13 mouse cellular contexts compared by ENCODE assay signal in genomic region chr12:36150265-36150664, GRCm38 (mm10). TPM values are rescaled to one million over a fixed set of nuclear protein-coding genes. Genes with fewer than 3 reads are reported as not detected.
A peak's percentile ranks its signal among the peaks of the same experiment; 100 is the strongest.
DNase-seq lines count a peak whose midpoint lies in the region; ATAC-seq and TF ChIP-seq lines count a peak whose summit lies in the region.
"Had no signal": no experiment of that assay in that cellular context is flagged by ENCODE, and none has a peak within 500 bp of the region (broad histone marks: within the 10 kb centered on the region; RNA-seq: fewer than 3 reads in every experiment).

No protein-coding gene starts in this region.

- 0 out of 2 replicates have a peak, but pooled peaks have one; percentile 21 for ATAC-seq in forebrain, embryonic 16.5 days
- ATAC-seq in forebrain, embryonic 11.5 days (replicated peaks; ENCODE audit: low FRiP score) = no peak
- ATAC-seq in midbrain, postnatal 0 days (ENCODE audit: low FRiP score) = no peak
- no peak for ATAC-seq in midbrain, embryonic 15.5 days (replicated peaks)
- no peak for ATAC-seq in intestine, embryonic 15.5 days
- no peak for ATAC-seq in neural tube, embryonic 15.5 days (ENCODE audit: low FRiP score)
- ATAC-seq: intestine, postnatal 0 days had no signal

- no peak for TF ChIP-seq CTCF in midbrain, postnatal 0 days (IDR thresholded peaks at IDR 0.05)

- H3K27ac ChIP-seq in forebrain, embryonic 16.5 days (ENCODE audit: low read length) = no peak overlapping the region
- no peak overlapping the region for H3K27ac ChIP-seq in forebrain, embryonic 11.5 days (ENCODE audit: low read depth, low read length)
- no peak overlapping the region for H3K27ac ChIP-seq in midbrain, postnatal 0 days (ENCODE audit: low read depth, low read length)
- H3K27ac ChIP-seq in midbrain, embryonic 15.5 days = no peak overlapping the region
- no peak overlapping the region; the same call in 1 of the 2 replicates for H3K27ac ChIP-seq in heart, embryonic 10.5 days
- H3K27ac ChIP-seq in intestine, embryonic 15.5 days = no peak overlapping the region
- no peak overlapping the region for H3K27ac ChIP-seq in neural tube, embryonic 15.5 days (replicated peaks)
- H3K27ac ChIP-seq: limb, embryonic 15.5 days; lung, embryonic 15.5 days had no signal

- no peak overlapping the region for H3K4me2 ChIP-seq in forebrain, embryonic 16.5 days (ENCODE audit: low read length)
- no peak overlapping the region for H3K4me2 ChIP-seq in forebrain, embryonic 11.5 days (ENCODE audit: low read depth, low read length, severe bottlenecking)
- no peak overlapping the region for H3K4me2 ChIP-seq in midbrain, postnatal 0 days (ENCODE audit: low read depth, low read length, poor library complexity, severe bottlenecking)
- H3K4me2 ChIP-seq in midbrain, embryonic 15.5 days = no peak overlapping the region
- H3K4me2 ChIP-seq in intestine, embryonic 15.5 days (replicated peaks) = no peak overlapping the region
- H3K4me2 ChIP-seq in neural tube, embryonic 15.5 days = no peak overlapping the region
- H3K4me2 ChIP-seq: limb, embryonic 15.5 days; lung, embryonic 15.5 days had no signal

- WGBS in forebrain, embryonic 16.5 days = 62% methylated on average over 2 of the region's 2 CpGs
- 95% methylated on average over 2 of the region's 2 CpGs for WGBS in forebrain, embryonic 11.5 days
- WGBS in midbrain, postnatal 0 days = 71% methylated on average over 2 of the region's 2 CpGs
- WGBS in midbrain, embryonic 15.5 days = 83% methylated on average over 2 of the region's 2 CpGs
- 56% methylated on average over 2 of the region's 2 CpGs for WGBS in heart, embryonic 10.5 days
- 89% methylated on average over 2 of the region's 2 CpGs for WGBS in intestine, embryonic 15.5 days
- 70% methylated on average over 2 of the region's 2 CpGs for WGBS in neural tube, embryonic 15.5 days

- H3K9ac ChIP-seq in forebrain, embryonic 16.5 days (replicated peaks; ENCODE audit: low read depth, low read length) = no peak overlapping the region
- H3K9ac ChIP-seq in forebrain, embryonic 11.5 days (ENCODE audit: low read length) = no peak overlapping the region
- H3K9ac ChIP-seq in midbrain, postnatal 0 days (replicated peaks; ENCODE audit: low read length, poor library complexity, severe bottlenecking) = no peak overlapping the region
- no peak overlapping the region for H3K9ac ChIP-seq in midbrain, embryonic 15.5 days
- no peak overlapping the region for H3K9ac ChIP-seq in intestine, embryonic 15.5 days
- H3K9ac ChIP-seq in neural tube, embryonic 15.5 days (replicated peaks) = no peak overlapping the region
- H3K9ac ChIP-seq: limb, embryonic 15.5 days; lung, embryonic 15.5 days had no signal

- no peak for DNase-seq in forebrain, embryonic 11.5 days (ENCODE audit: low spot score)
- peak; percentile 37 for DNase-seq in midbrain, postnatal 0 days (ENCODE audit: low spot score)
- no peak for DNase-seq in heart, embryonic 10.5 days (ENCODE audit: low spot score)
- no peak for DNase-seq in adrenal gland, postnatal 14 days
- DNase-seq: kidney, postnatal 36 days; spleen, adult 18-20 months had no signal

- H3K27me3 ChIP-seq in forebrain, embryonic 16.5 days (replicated peaks; ENCODE audit: control insufficient read depth, insufficient read depth, low read length) = no peaks in the 10 kb centered on the region
- H3K27me3 ChIP-seq in forebrain, embryonic 11.5 days (ENCODE audit: control insufficient read depth, insufficient read depth, low read length) = no peaks in the 10 kb centered on the region
- H3K27me3 ChIP-seq in midbrain, postnatal 0 days (ENCODE audit: insufficient read depth, low read length) = no peaks in the 10 kb centered on the region
- H3K27me3 ChIP-seq in midbrain, embryonic 15.5 days (replicated peaks) = no peaks in the 10 kb centered on the region
- no peaks in the 10 kb centered on the region for H3K27me3 ChIP-seq in heart, embryonic 10.5 days (ENCODE audit: insufficient read depth, poor library complexity, severe bottlenecking)
- no peaks in the 10 kb centered on the region for H3K27me3 ChIP-seq in intestine, embryonic 15.5 days (replicated peaks)
- no peaks in the 10 kb centered on the region for H3K27me3 ChIP-seq in neural tube, embryonic 15.5 days (replicated peaks)
- H3K27me3 ChIP-seq: limb, embryonic 15.5 days; lung, embryonic 15.5 days had no signal

- peaks cover 21% of the 10 kb centered on the region for H3K4me1 ChIP-seq in forebrain, embryonic 16.5 days (replicated peaks; ENCODE audit: control insufficient read depth, insufficient read depth, low read length)
- H3K4me1 ChIP-seq in forebrain, embryonic 11.5 days (replicated peaks; ENCODE audit: control insufficient read depth, insufficient read depth, low read length) = no peaks in the 10 kb centered on the region
- H3K4me1 ChIP-seq in midbrain, postnatal 0 days (ENCODE audit: insufficient read depth, low read length) = peaks cover 8% of the 10 kb centered on the region; the same call in 1 of the 2 replicates
- H3K4me1 ChIP-seq in midbrain, embryonic 15.5 days = peaks cover 18% of the 10 kb centered on the region
- peaks cover 22% of the 10 kb centered on the region for H3K4me1 ChIP-seq in heart, embryonic 10.5 days
- 0 out of 2 replicates have a peak, but pooled peaks cover 9% of the 10 kb centered on the region for H3K4me1 ChIP-seq in intestine, embryonic 15.5 days (replicated peaks)
- peaks cover 24% of the 10 kb centered on the region for H3K4me1 ChIP-seq in neural tube, embryonic 15.5 days

- no peaks in the 10 kb centered on the region for H3K9me3 ChIP-seq in forebrain, embryonic 16.5 days (ENCODE audit: control insufficient read depth, low read length)
- no peaks in the 10 kb centered on the region for H3K9me3 ChIP-seq in forebrain, embryonic 11.5 days (ENCODE audit: control insufficient read depth, low read length)
- H3K9me3 ChIP-seq in midbrain, postnatal 0 days (ENCODE audit: low read length) = no peaks in the 10 kb centered on the region
- H3K9me3 ChIP-seq in midbrain, embryonic 15.5 days = no peaks in the 10 kb centered on the region
- no peaks in the 10 kb centered on the region for H3K9me3 ChIP-seq in heart, embryonic 10.5 days
- no peaks in the 10 kb centered on the region for H3K9me3 ChIP-seq in intestine, embryonic 15.5 days
- H3K9me3 ChIP-seq in neural tube, embryonic 15.5 days (replicated peaks) = no peaks in the 10 kb centered on the region
- H3K9me3 ChIP-seq: limb, embryonic 15.5 days; lung, embryonic 15.5 days had no signal

- H3K36me3 ChIP-seq in forebrain, embryonic 16.5 days (ENCODE audit: control insufficient read depth, insufficient read depth) = no peaks in the 10 kb centered on the region
- no peaks in the 10 kb centered on the region; the same call in 1 of the 2 replicates for H3K36me3 ChIP-seq in forebrain, embryonic 11.5 days (ENCODE audit: control insufficient read depth, insufficient read depth, low read length)
- no peaks in the 10 kb centered on the region for H3K36me3 ChIP-seq in midbrain, postnatal 0 days (ENCODE audit: insufficient read depth, low read length)
- H3K36me3 ChIP-seq in midbrain, embryonic 15.5 days (replicated peaks) = no peaks in the 10 kb centered on the region
- H3K36me3 ChIP-seq in heart, embryonic 10.5 days = peaks cover 4% of the 10 kb centered on the region; the same call in 1 of the 2 replicates
- no peaks in the 10 kb centered on the region for H3K36me3 ChIP-seq in intestine, embryonic 15.5 days
- H3K36me3 ChIP-seq in neural tube, embryonic 15.5 days = no peaks in the 10 kb centered on the region
- H3K36me3 ChIP-seq: limb, embryonic 15.5 days; lung, embryonic 15.5 days had no signal

- no peak overlapping the region for H3K4me3 ChIP-seq in forebrain, embryonic 16.5 days (replicated peaks; ENCODE audit: low read length)
- no peak overlapping the region for H3K4me3 ChIP-seq in forebrain, embryonic 11.5 days (ENCODE audit: low read depth, low read length)
- no peak overlapping the region for H3K4me3 ChIP-seq in midbrain, postnatal 0 days (ENCODE audit: low read depth, low read length)
- H3K4me3 ChIP-seq in midbrain, embryonic 15.5 days = no peak overlapping the region
- peak overlapping the region; percentile 22; the same call in 1 of the 2 replicates for H3K4me3 ChIP-seq in heart, embryonic 10.5 days
- no peak overlapping the region for H3K4me3 ChIP-seq in intestine, embryonic 15.5 days (replicated peaks)
- no peak overlapping the region for H3K4me3 ChIP-seq in neural tube, embryonic 15.5 days (replicated peaks)
- H3K4me3 ChIP-seq: limb, embryonic 15.5 days; lung, embryonic 15.5 days had no signal

RNA-seq across cellular contexts. Expression of gene Ankmy2, which starts 6.6 kb away (rescaled TPM):
- polyA plus RNA-seq in forebrain, embryonic 16.5 days (2015; fragmentation: Nextera tagmentation; extraction: Ambion mirVana) = 64.4 and 64.7 TPM in 2 replicates
- 26.3 and 30.6 TPM in 2 replicates for polyA plus RNA-seq in forebrain, embryonic 11.5 days (2014; fragmentation: Nextera tagmentation; extraction: Ambion mirVana)
- total RNA-seq in midbrain, postnatal 0 days (2014; rRNA removed) = 64.6 and 81.2 TPM in 2 replicates
- polyA plus RNA-seq in midbrain, postnatal 0 days (2015; fragmentation: Nextera tagmentation; extraction: Ambion mirVana) = 87.2 and 88.5 TPM in 2 replicates
- polyA plus RNA-seq in midbrain, embryonic 15.5 days (2015; fragmentation: Nextera tagmentation; extraction: Ambion mirVana) = 67.8 and 77.3 TPM in 2 replicates
- 24.1 and 27.0 TPM in 2 replicates for polyA plus RNA-seq in heart, embryonic 10.5 days (2016; fragmentation: Nextera tagmentation; extraction: Ambion mirVana)
- polyA plus RNA-seq in intestine, embryonic 15.5 days (2015; fragmentation: Nextera tagmentation; extraction: Ambion mirVana) = 35.9 and 37.6 TPM in 2 replicates
- 73.9 and 80.3 TPM in 2 replicates for polyA plus RNA-seq in neural tube, embryonic 15.5 days (2015; fragmentation: Nextera tagmentation; extraction: Ambion mirVana)
- 28.4 and 32.3 TPM in 2 replicates for total RNA-seq in adrenal gland, postnatal 14 days (2021)

RNA-seq across cellular contexts. Expression of gene Bzw2, which starts 7.6 kb away (rescaled TPM):
- 542 and 586 TPM in 2 replicates for polyA plus RNA-seq in forebrain, embryonic 16.5 days (2015; fragmentation: Nextera tagmentation; extraction: Ambion mirVana)
- 271 and 279 TPM in 2 replicates for polyA plus RNA-seq in forebrain, embryonic 11.5 days (2014; fragmentation: Nextera tagmentation; extraction: Ambion mirVana)
- 213 and 269 TPM in 2 replicates for total RNA-seq in midbrain, postnatal 0 days (2014; rRNA removed)
- polyA plus RNA-seq in midbrain, postnatal 0 days (2015; fragmentation: Nextera tagmentation; extraction: Ambion mirVana) = 276 and 301 TPM in 2 replicates
- 373 and 395 TPM in 2 replicates for polyA plus RNA-seq in midbrain, embryonic 15.5 days (2015; fragmentation: Nextera tagmentation; extraction: Ambion mirVana)
- 222 and 241 TPM in 2 replicates for polyA plus RNA-seq in heart, embryonic 10.5 days (2016; fragmentation: Nextera tagmentation; extraction: Ambion mirVana)
- 185 and 204 TPM in 2 replicates for polyA plus RNA-seq in intestine, embryonic 15.5 days (2015; fragmentation: Nextera tagmentation; extraction: Ambion mirVana)
- 346 and 378 TPM in 2 replicates for polyA plus RNA-seq in neural tube, embryonic 15.5 days (2015; fragmentation: Nextera tagmentation; extraction: Ambion mirVana)
- total RNA-seq in adrenal gland, postnatal 14 days (2021) = 33.4 and 43.9 TPM in 2 replicates
